Mouse (Mus musculus): Measurements from ENCODE around the gene Pgm5.

Gene Pgm5

DNA sequence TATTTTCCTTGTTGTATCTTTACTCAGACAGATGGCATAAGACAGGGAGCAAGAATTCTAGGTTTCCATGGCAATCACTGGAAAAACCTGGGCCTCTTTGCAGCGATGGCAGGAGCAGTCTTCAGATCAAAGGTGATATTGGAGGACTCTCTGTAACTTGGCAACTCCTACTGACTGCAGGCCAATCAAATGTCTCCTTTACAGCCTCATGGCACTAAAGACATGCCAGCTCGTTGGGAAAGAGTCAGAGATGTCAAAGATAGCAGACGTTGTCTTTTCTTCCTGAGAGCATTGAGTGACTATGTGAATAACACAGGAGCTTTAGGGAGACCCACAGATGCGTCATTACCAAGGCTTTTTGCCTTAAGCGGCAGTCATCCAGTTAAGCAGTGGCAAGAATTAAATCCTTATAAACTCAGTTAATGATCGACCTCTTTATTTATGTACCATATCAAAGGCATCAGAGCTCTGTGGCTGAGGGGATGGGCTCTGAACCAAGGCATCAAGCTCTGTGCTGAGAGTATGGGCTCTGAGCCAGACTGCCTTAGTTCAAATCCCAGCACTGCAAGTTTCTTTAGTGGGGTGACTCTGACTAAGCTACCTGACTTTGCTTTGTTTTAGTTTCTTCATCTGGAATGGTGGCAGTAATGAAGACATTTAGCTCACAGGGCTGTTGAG is 209.2 kb downstream of the Pgm5 start:
- peak; percentile 12 to 45 for DNase-seq

DNA sequence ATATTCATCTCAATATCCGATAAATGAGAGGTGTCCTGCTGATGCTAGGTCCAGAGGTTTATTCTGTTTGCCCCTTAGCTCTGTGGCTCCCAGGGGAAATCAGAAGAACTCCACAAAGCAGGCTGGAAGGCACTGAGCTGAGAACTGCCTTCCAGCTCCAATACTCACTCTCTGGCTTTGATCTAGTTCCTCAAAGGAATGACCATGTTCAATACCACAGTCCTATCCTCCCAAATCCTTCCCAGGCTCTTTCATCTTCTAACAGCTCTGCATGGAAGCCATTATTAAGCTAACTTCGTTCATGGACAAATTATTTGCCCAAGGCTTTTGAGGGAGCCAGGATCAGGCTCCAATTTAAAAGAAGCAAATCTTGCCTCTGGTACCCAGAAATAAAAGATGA is 210.1 kb downstream of the Pgm5 start:
- DNase-seq: no peak

- DNase-seq: no peak
Observed at GRCm38 (mm10) chr19:24650428-24650827, 211.2 kb downstream of the Pgm5 start.

- no peak for DNase-seq
Observed at GRCm38 (mm10) chr19:24648016-24648415, 213.6 kb downstream of the Pgm5 start.

DNA sequence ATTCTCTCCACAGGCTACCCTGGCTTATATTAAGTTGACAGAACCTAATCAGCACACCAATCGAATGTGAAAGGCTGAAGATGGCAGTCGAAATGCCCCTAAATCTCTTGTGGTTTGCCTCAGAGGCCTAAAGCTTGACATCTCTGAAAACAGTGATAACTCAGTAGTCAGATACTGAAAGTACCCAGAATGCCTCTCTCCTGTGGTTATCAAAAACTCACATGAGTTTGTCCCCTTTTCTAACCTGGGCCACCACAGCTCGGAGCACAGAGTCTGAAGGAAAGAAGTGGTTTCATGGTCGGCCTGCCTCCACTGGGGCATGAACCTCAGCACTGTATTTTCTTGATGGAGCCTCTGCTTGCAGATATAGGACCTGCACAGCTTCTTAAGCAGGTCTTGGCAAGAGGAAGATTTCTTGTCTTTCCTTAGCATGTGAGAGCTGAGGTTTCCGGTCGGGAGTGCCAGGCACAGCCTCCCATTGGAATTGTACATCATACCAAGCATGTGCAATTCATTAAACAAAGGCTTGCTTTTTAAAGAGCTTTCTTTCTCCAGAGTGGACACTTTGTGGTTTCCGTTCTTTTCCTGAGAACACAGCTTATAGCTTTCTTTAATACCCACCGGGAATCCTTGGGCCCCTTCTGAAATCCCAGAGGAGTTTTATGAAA is 215.4 kb downstream of the Pgm5 start:
- DNase-seq: no peak

DNA sequence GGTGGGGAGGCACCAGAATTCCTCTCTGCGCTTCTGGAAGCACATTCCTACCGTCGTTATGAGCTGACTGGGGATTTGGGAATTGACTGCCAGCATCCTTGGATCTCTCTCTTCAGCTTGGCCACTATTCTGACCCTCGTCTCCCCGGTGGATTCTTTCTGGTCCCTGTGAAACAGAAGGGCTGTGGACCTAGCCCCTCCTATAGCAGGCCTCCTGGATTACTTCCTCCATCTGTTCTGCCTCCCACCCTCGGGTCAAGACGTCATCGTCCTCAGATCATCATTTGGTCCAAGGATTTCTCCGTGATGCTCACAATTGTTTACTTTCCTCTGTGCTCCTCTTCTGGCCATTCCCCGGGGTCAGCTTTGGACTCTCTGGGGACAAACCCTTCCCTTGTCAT is 216.7 kb downstream of the Pgm5 start:
- DNase-seq: no peak

- no peak for DNase-seq
Observed at GRCm38 (mm10) chr19:24640982-24641381, 220.7 kb downstream of the Pgm5 start.

GRCm38 (mm10) chr19:24637988-24638387 is 223.7 kb downstream of the Pgm5 start:
- no peak for DNase-seq

- no peak for DNase-seq
Observed at GRCm38 (mm10) chr19:24636616-24637015, 225.0 kb downstream of the Pgm5 start.

DNA sequence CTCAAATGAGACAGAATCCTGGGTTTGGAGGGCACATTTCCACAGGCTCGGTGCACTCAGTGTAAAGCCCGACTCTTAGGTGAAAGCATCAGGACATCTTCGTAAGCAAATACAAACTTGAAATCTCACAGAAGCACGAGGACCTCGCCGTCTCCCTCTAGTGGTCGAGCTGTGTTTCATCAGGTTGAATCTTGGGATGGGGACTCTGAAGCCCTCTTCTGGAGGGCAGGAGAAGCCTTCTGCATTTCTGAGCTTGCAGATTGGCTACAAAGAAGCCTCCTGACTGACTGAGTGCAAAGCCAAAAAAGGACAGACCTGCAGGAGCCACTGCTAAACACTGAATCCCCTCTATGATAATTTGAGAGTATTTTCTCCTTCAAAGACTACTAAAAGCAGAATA is 227.1 kb downstream of the Pgm5 start:
- peak; percentile 67 to 78 for DNase-seq

Measured in kidney, postnatal 36 days (tissue).